Comparison of ENCODE assay signal across 14 mouse cellular contexts in the genomic region with DNA sequence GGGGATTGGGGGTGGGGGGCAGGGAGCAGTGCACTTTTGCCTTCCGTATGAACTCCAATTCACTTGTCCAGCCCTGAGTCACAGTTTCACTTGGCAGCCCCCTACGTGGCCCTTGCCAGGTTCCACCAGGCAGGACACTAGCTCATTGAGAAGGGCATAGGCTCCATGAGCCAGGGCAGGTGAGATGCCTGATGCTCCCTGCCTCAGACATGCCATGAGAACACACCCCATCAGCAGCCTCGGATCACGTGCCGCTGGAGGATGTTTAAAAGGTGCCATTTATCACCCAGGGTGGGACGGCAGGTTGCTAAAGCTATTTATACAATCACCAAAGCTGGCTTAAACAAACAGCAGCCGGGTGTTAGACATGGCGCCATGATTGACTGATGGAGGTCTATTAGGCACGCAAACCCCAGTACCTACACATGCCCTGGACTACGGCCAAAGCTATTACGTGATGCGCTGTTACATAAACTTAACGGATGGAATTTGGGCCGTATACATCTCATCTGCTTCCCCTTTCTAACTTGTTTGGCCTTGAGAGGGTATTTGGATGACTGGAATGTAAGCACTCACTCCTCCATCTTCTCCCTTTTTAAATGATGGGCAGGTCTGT.
DNase-seq lines count a peak whose midpoint lies in the region; ATAC-seq lines count a peak whose summit lies in the region.
"Had no signal": no experiment of that assay in that cellular context is flagged by ENCODE, and none has a peak within 500 bp of the region (broad histone marks: within the 10 kb centered on the region; RNA-seq: fewer than 3 reads in every experiment).

No protein-coding gene starts in this region.

- 53% methylated on average over 14 of the region's 14 CpGs for WGBS in forebrain, embryonic 14.5 days
- 66% methylated on average over 14 of the region's 14 CpGs for WGBS in forebrain, embryonic 15.5 days
- 35% methylated on average over 14 of the region's 14 CpGs for WGBS in neural tube, embryonic 13.5 days
- 44% methylated on average over 14 of the region's 14 CpGs for WGBS in neural tube, embryonic 15.5 days
- 37% methylated on average over 14 of the region's 14 CpGs for WGBS in limb, embryonic 12.5 days

- H3K4me2 ChIP-seq in forebrain, embryonic 14.5 days (ENCODE audit: low read length) = no peak overlapping the region
- H3K4me2 ChIP-seq in forebrain, embryonic 15.5 days (replicated peaks) = no peak overlapping the region
- no peak overlapping the region for H3K4me2 ChIP-seq in neural tube, embryonic 13.5 days
- no peak overlapping the region for H3K4me2 ChIP-seq in neural tube, embryonic 15.5 days
- no peak overlapping the region for H3K4me2 ChIP-seq in limb, embryonic 12.5 days
- H3K4me2 ChIP-seq: heart, embryonic 13.5 days had no signal

- no peak overlapping the region for H3K4me3 ChIP-seq in forebrain, embryonic 14.5 days (ENCODE audit: low read depth, low read length)
- H3K4me3 ChIP-seq in forebrain, embryonic 15.5 days = no peak overlapping the region
- H3K4me3 ChIP-seq in neural tube, embryonic 13.5 days = no peak overlapping the region
- no peak overlapping the region for H3K4me3 ChIP-seq in neural tube, embryonic 15.5 days (replicated peaks)
- H3K4me3 ChIP-seq in limb, embryonic 12.5 days (replicated peaks) = no peak overlapping the region
- H3K4me3 ChIP-seq: erythroblast, embryonic 14.5 days; heart, embryonic 13.5 days; megakaryocyte, embryonic 14.5 days had no signal

- no peaks in the 10 kb centered on the region for H3K27me3 ChIP-seq in forebrain, embryonic 14.5 days (replicated peaks; ENCODE audit: control insufficient read depth, insufficient read depth, low read length)
- no peaks in the 10 kb centered on the region for H3K27me3 ChIP-seq in forebrain, embryonic 15.5 days
- no peaks in the 10 kb centered on the region for H3K27me3 ChIP-seq in neural tube, embryonic 13.5 days
- H3K27me3 ChIP-seq in neural tube, embryonic 15.5 days (replicated peaks) = no peaks in the 10 kb centered on the region
- peaks cover 12% of the 10 kb centered on the region for H3K27me3 ChIP-seq in limb, embryonic 12.5 days
- H3K27me3 ChIP-seq: heart, embryonic 13.5 days had no signal

- peak; percentile 24 for DNase-seq in forebrain, embryonic 14.5 days (ENCODE audit: low spot score)
- no peak for DNase-seq in left cerebral cortex, adult 11 months (ENCODE audit: low spot score)
- DNase-seq in T-cell, adult 2 months (ENCODE audit: low spot score) = no peak
- DNase-seq: lung, adult 18-20 months; right cerebral cortex, postnatal 4 days; thymus, postnatal 4 days had no signal

- no peak for ATAC-seq in forebrain, embryonic 14.5 days
- no peak for ATAC-seq in forebrain, embryonic 15.5 days (replicated peaks)
- peak; percentile 23; the same call in 1 of the 2 replicates for ATAC-seq in neural tube, embryonic 13.5 days (ENCODE audit: low read depth)
- no peak for ATAC-seq in neural tube, embryonic 15.5 days (ENCODE audit: low FRiP score)
- 0 out of 2 replicates have a peak, but pooled peaks have one; percentile 20 for ATAC-seq in limb, embryonic 12.5 days (ENCODE audit: insufficient number of reproducible peaks, insufficient read depth, low FRiP score, low TSS enrichment, low read depth)
- ATAC-seq: CD4-positive, CD25-positive, alpha-beta regulatory T cell, adult 4 months had no signal

- no peaks in the 10 kb centered on the region for H3K36me3 ChIP-seq in forebrain, embryonic 14.5 days (ENCODE audit: control insufficient read depth, insufficient read depth, low read length)
- H3K36me3 ChIP-seq in forebrain, embryonic 15.5 days = no peaks in the 10 kb centered on the region
- H3K36me3 ChIP-seq in neural tube, embryonic 13.5 days = no peaks in the 10 kb centered on the region
- no peaks in the 10 kb centered on the region for H3K36me3 ChIP-seq in neural tube, embryonic 15.5 days
- H3K36me3 ChIP-seq in limb, embryonic 12.5 days = no peaks in the 10 kb centered on the region
- H3K36me3 ChIP-seq: heart, embryonic 13.5 days had no signal

- H3K27ac ChIP-seq in forebrain, embryonic 14.5 days (ENCODE audit: low read depth, low read length) = no peak overlapping the region
- H3K27ac ChIP-seq in forebrain, embryonic 15.5 days (replicated peaks) = no peak overlapping the region
- H3K27ac ChIP-seq in neural tube, embryonic 13.5 days (replicated peaks) = no peak overlapping the region
- H3K27ac ChIP-seq in neural tube, embryonic 15.5 days (replicated peaks) = no peak overlapping the region
- no peak overlapping the region for H3K27ac ChIP-seq in limb, embryonic 12.5 days
- H3K27ac ChIP-seq: heart, embryonic 13.5 days had no signal

- H3K9ac ChIP-seq in forebrain, embryonic 14.5 days (ENCODE audit: low read length) = no peak overlapping the region
- H3K9ac ChIP-seq in forebrain, embryonic 15.5 days (replicated peaks) = no peak overlapping the region
- H3K9ac ChIP-seq in neural tube, embryonic 13.5 days = no peak overlapping the region
- H3K9ac ChIP-seq in neural tube, embryonic 15.5 days (replicated peaks) = no peak overlapping the region
- no peak overlapping the region for H3K9ac ChIP-seq in limb, embryonic 12.5 days (replicated peaks)
- H3K9ac ChIP-seq: heart, embryonic 13.5 days had no signal

- no peaks in the 10 kb centered on the region for H3K4me1 ChIP-seq in forebrain, embryonic 14.5 days (ENCODE audit: control insufficient read depth, insufficient read depth, low read length)
- peaks cover 5% of the 10 kb centered on the region; the same call in 1 of the 2 replicates for H3K4me1 ChIP-seq in forebrain, embryonic 15.5 days
- peaks cover 20% of the 10 kb centered on the region for H3K4me1 ChIP-seq in neural tube, embryonic 13.5 days (replicated peaks)
- H3K4me1 ChIP-seq in neural tube, embryonic 15.5 days = peaks cover 13% of the 10 kb centered on the region
- peaks cover 37% of the 10 kb centered on the region for H3K4me1 ChIP-seq in limb, embryonic 12.5 days (replicated peaks)

- no peaks in the 10 kb centered on the region for H3K9me3 ChIP-seq in forebrain, embryonic 14.5 days (replicated peaks; ENCODE audit: control insufficient read depth, low read length)
- no peaks in the 10 kb centered on the region for H3K9me3 ChIP-seq in forebrain, embryonic 15.5 days
- H3K9me3 ChIP-seq in neural tube, embryonic 13.5 days = no peaks in the 10 kb centered on the region
- no peaks in the 10 kb centered on the region for H3K9me3 ChIP-seq in neural tube, embryonic 15.5 days (replicated peaks)
- H3K9me3 ChIP-seq in limb, embryonic 12.5 days = no peaks in the 10 kb centered on the region
- H3K9me3 ChIP-seq: heart, embryonic 13.5 days; megakaryocyte, embryonic 14.5 days had no signal

Comparison
In these comparisons a context has a peak if more than half of its experiments do, and no peak if none do; other contexts are left out.
1. ATAC-seq: peak in neural tube, embryonic 13.5 days (single experiment) and limb, embryonic 12.5 days (single experiment); none in forebrain, embryonic 14.5 days (single experiment), forebrain, embryonic 15.5 days (single experiment) and neural tube, embryonic 15.5 days (single experiment).